Mouse (Mus musculus) liver, adult 2 months (tissue): ENCODE results near the gene Fbxo28. TPM values are rescaled to one million over a fixed set of nuclear protein-coding genes. Genes with fewer than 3 reads are reported as not detected.

Source experiments
- DNase-seq: peaks from one replicate; pipeline ENCODE4 v3.0.0-alpha.2; 2011; ENCODE audit warnings: low read depth, low spot score; ENCODE audit errors: extremely low read depth
- H3K27ac ChIP-seq: fragments of 200-500 bp; replicated peaks from 2 replicates; pipeline ENCODE4 v1.5.1; 2012; ENCODE audit warnings: low read depth, mild to moderate bottlenecking, control low read depth, inconsistent platforms, low read length; ENCODE audit not compliant: insufficient read depth
- H3K27me3 ChIP-seq: fragments of 200-500 bp; 2 replicates; pipeline ENCODE4 v1.6.1; 2012; ENCODE audit warnings: mild to moderate bottlenecking, moderate library complexity, low read length, inconsistent platforms; ENCODE audit not compliant: control insufficient read depth, insufficient read depth
- H3K36me3 ChIP-seq: fragments of 200-500 bp; 2 replicates; pipeline ENCODE4 v1.6.1; 2012; ENCODE audit warnings: low read length, inconsistent platforms; ENCODE audit not compliant: control insufficient read depth, insufficient read depth
- H3K4me1 ChIP-seq: fragments of 200-500 bp; 2 replicates; pipeline ENCODE4 v1.6.1; 2011; ENCODE audit warnings: low read length; ENCODE audit not compliant: control insufficient read depth, insufficient read depth
- H3K4me3 ChIP-seq: fragments of 200-500 bp; 2 replicates; pipeline ENCODE4 v1.5.1; 2011; ENCODE audit warnings: low read depth, mild to moderate bottlenecking, control low read depth, low read length, moderate library complexity; ENCODE audit not compliant: insufficient read depth
- H3K79me2 ChIP-seq: fragments of 200-500 bp; 2 replicates; pipeline ENCODE4 v1.6.1; 2012; ENCODE audit warnings: inconsistent platforms, mild to moderate bottlenecking, low read length, moderate library complexity; ENCODE audit not compliant: control insufficient read depth, insufficient read depth
- H3K9ac ChIP-seq: fragments of 200-500 bp; 2 replicates; pipeline ENCODE4 v1.6.1; 2012; ENCODE audit warnings: low read depth, mild to moderate bottlenecking, control low read depth, inconsistent platforms, low read length
- CTCF ChIP-seq: fragments of 200-500 bp; IDR thresholded peaks from 2 replicates; pipeline ENCODE4 v1.5.1; 2011; ENCODE audit warnings: low read depth, low read length, control low read depth
- POLR2A ChIP-seq: fragments of 200-500 bp; IDR thresholded peaks from 2 replicates; pipeline ENCODE4 v1.6.1; 2011; ENCODE audit warnings: low read length, control low read depth; ENCODE audit not compliant: insufficient read depth; ENCODE audit errors: extremely low read depth
- WGBS: fragments of 180-500 bp; shearing (Covaris S2); methylation state at CpG from one replicate; pipeline ENCODE4 v1.1.7; 2018; 5-methylcytosine and 5-hydroxymethylcytosine counted together
- polyA plus RNA-seq: library from polyadenylated mRNA; depleted of rRNA; stranded (reverse); fragments of >200 nt; gene quantifications from 2 replicates; pipeline ENCODE4 v1.2.3, GENCODE M21; 2012
- total RNA-seq: library from RNA; depleted of rRNA; stranded (reverse); fragments of >200 nt; gene quantifications from 2 replicates; pipeline ENCODE4 v1.2.3, GENCODE M21; 2014

Fbxo28 gene
- total and polyA plus RNA-seq, 2 experiments: 4.7 to 5.0 TPM

- WGBS: 77% methylated on average over 5 of the region's 5 CpGs
- Histone ChIP-seq H3K4me1 (no peaks in the 10 kb centered on the region; the same call in 1 of the 2 replicates), H3K9ac (no peak overlapping the region), H3K27me3 (no peaks in the 10 kb centered on the region), H3K4me3 (no peak overlapping the region), H3K36me3 (peaks cover 1% of the 10 kb centered on the region; the same call in 1 of the 2 replicates), H3K27ac (no peak overlapping the region), H3K79me2 (no peaks in the 10 kb centered on the region)
- TF ChIP-seq CTCF (no peak), POLR2A (no peak)
- DNase-seq: no peak
Measured at GRCm38 (mm10) chr1:182309403-182309802, 32.0 kb downstream of the Fbxo28 start.

DNA sequence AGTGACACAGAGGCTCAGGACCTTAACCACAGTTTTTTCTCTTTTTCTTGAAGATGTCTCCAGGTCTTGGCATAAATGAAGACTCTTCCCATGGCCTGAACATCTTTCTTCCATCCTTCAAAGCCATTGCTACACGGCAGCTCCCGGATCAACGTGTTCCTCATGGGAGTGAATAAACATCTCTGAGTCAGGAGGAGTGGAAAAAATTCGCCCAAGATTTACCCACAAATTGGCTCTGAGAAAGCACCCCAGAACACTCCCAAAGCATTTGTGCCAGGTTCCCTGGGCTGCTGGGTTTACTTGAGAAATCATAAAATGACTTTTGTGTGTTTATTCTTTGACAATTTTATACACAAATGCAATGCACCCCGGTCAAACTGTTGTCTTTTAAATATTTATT lies 38.5 kb downstream of the Fbxo28 start:
- WGBS: 93% methylated on average over 5 of the region's 5 CpGs
- H3K27me3 ChIP-seq: no peaks in the 10 kb centered on the region
- no peak for TF ChIP-seq POLR2A
- TF ChIP-seq CTCF: no peak

GRCm38 (mm10) chr1:182302176-182302870 lies 39.1 kb downstream of the Fbxo28 start:
- H3K27me3 ChIP-seq: no peaks in the 10 kb centered on the region
- WGBS: 82% methylated on average over 6 of the region's 6 CpGs
- H3K36me3 ChIP-seq: no peaks in the 10 kb centered on the region
- H3K27ac ChIP-seq: no peak overlapping the region
- no peak for DNase-seq
- H3K9ac ChIP-seq: no peak overlapping the region
- TF ChIP-seq CTCF (no peak), POLR2A (no peak)
- no peaks in the 10 kb centered on the region for H3K79me2 ChIP-seq
- H3K4me1 ChIP-seq: no peaks in the 10 kb centered on the region; the same call in 1 of the 2 replicates
- H3K4me3 ChIP-seq: no peak overlapping the region

More for the DNA sequence above, 38.5 kb downstream of the Fbxo28 start:
- Histone ChIP-seq H3K27ac (no peak overlapping the region), H3K79me2 (no peaks in the 10 kb centered on the region), H3K4me3 (no peak overlapping the region), H3K36me3 (no peaks in the 10 kb centered on the region), H3K9ac (no peak overlapping the region), H3K4me1 (no peaks in the 10 kb centered on the region; the same call in 1 of the 2 replicates)
- DNase-seq: no peak

- H3K36me3 ChIP-seq: no peaks in the 10 kb centered on the region
- no peak overlapping the region for H3K9ac ChIP-seq
- no peaks in the 10 kb centered on the region for H3K27me3 ChIP-seq
- no peak overlapping the region for H3K4me3 ChIP-seq
- TF ChIP-seq POLR2A: no peak
- no peak for TF ChIP-seq CTCF
- no peaks in the 10 kb centered on the region for H3K79me2 ChIP-seq
- no peak overlapping the region for H3K27ac ChIP-seq
- 90% methylated on average over 5 of the region's 5 CpGs for WGBS
- DNase-seq: no peak
- no peaks in the 10 kb centered on the region for H3K4me1 ChIP-seq
Measured at GRCm38 (mm10) chr1:182297821-182298220, 43.6 kb downstream of the Fbxo28 start.

DNA sequence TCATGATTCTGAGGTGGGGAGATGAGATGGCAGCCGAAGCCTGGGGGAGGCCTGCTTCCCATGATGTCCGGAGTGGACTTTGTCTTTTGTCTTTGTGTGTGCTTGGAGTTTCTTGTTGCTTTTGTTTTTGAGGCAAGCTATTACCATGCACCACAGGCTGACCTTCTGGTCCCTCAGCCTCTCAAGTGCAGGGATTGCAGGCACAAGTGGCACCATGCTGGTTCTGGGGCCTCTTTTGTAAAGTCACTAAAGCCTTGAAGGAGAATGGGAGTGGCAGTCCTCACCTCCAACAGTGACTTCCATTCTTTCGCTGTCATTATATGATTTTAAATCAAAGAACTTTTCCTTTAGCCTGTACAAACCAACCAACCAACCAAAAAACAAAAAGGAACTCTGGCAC lies 44.2 kb downstream of the Fbxo28 start:
- Histone ChIP-seq H3K79me2 (no peaks in the 10 kb centered on the region), H3K9ac (no peak overlapping the region), H3K36me3 (no peaks in the 10 kb centered on the region), H3K27me3 (no peaks in the 10 kb centered on the region), H3K4me1 (no peaks in the 10 kb centered on the region), H3K4me3 (no peak overlapping the region), H3K27ac (no peak overlapping the region)
- 94% methylated on average over 3 of the region's 3 CpGs for WGBS
- TF ChIP-seq CTCF (no peak), POLR2A (no peak)
- no peak for DNase-seq

DNA sequence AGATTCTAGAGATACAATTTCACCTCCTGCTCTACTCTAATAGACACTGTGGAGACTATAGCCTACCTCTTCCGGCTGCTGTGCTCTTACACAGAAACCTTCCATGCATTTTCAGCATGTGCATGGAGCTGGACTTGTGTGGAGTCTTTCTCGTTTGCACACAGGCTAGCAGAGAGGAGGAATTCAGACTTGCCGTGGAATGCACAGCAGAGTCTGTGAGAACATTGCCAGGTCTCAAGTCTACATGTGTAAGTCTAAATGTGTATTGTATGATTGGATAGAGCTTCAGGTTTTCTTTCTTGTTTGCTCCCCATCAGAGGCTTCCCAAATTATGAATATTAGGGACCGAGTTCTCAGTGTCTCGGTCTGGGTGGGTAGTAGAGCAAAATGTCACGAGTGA lies 44.6 kb downstream of the Fbxo28 start:
- Histone ChIP-seq H3K27me3 (no peaks in the 10 kb centered on the region), H3K4me1 (no peaks in the 10 kb centered on the region), H3K27ac (no peak overlapping the region), H3K79me2 (no peaks in the 10 kb centered on the region), H3K9ac (no peak overlapping the region), H3K36me3 (no peaks in the 10 kb centered on the region), H3K4me3 (no peak overlapping the region)
- no peak for TF ChIP-seq CTCF
- no peak for TF ChIP-seq POLR2A
- 90% methylated on average over 6 of the region's 6 CpGs for WGBS
- DNase-seq: no peak
